Mouse (Mus musculus) heart, postnatal 25 days (tissue): Measurements from ENCODE around the gene Pcnt. TPM values are rescaled to one million over a fixed set of nuclear protein-coding genes. Genes with fewer than 3 reads are reported as not detected.
A peak's percentile ranks its signal among the peaks of the same experiment; 100 is the strongest.

Experiments used
- DNase-seq: peaks from one replicate; pipeline ENCODE4 v3.0.0; 2022; ENCODE audit warnings: low spot score
- intact Hi-C: fragments of 180-260 bp; cut with DNase I; formaldehyde crosslinking; loops from one replicate; pipeline ENCODE4 v1.15.1; 2025
- total RNA-seq, 2 experiments: library from RNA; stranded (reverse); gene quantifications; 2 replicates each; pipeline ENCODE4 v1.2.3; 2021

The Pcnt gene
- 10 to 100 TPM; 38.1 to 47.4 TPM for total RNA-seq

GRCm38 (mm10) chr10:76442178-76443088, at the start of gene Pcnt:
Gene Pcnt, minus strand, starts transcription at chr10:76442786.
- peak; percentile 96 for DNase-seq
- intact Hi-C loops = no loop called here

- no peak for DNase-seq
- intact Hi-C loops = no loop called here
These were observed 46.6 kb upstream of the Pcnt start for GRCm38 (mm10) chr10:76489205-76489604.

DNA sequence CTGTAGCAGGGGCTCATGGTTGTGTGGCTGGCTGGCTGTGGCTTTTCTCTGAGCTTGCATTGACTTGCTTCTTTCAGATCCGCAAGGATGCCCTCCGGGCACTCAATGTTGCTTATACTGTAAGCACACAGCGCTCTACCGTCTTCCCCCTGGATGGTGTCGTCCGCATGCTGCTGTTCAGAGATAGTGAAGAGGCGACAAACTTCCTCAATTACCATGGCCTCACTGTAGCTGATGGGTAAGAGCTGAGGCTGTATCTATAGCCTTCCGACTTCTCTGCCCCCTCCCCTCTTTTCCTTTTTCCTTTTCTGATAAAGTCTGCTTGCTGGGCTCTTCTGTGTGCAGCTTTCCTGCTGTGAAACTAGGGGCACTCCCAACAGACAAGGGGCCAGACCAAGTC, 45.7 kb upstream of the Pcnt start:
- intact Hi-C loops = no loop called here
- no peak for DNase-seq

- DNase-seq = no peak
These were observed 43.7 kb upstream of the Pcnt start for GRCm38 (mm10) chr10:76486302-76486701.

DNA sequence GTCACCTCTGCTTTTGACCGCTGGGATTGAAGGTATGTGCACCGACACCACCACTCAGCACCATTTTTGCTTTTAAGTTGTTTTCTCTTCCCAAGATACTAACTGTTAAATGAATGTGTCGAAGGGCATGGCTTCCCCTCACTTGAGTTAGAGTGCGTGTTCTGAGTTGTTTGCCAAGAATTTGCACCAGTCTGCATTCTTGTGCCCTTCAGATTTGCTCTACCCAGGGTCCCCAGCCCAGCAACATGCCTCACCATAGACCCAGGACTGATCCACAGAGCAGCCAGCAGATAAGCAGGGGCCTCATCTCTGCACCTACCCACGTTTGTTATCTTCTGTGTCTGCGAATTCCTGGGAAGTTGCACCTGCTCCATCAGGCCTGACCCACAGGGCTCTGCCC, 38.9 kb upstream of the Pcnt start:
- intact Hi-C loops = no loop called here
- DNase-seq = no peak

More at GRCm38 (mm10) chr10:76486302-76486701, 43.7 kb upstream of the Pcnt start:
- intact Hi-C loops = no loop called here

GRCm38 (mm10) chr10:76480851-76481250, 38.3 kb upstream of the Pcnt start:
- intact Hi-C loops = no loop called here
- no peak for DNase-seq

DNA sequence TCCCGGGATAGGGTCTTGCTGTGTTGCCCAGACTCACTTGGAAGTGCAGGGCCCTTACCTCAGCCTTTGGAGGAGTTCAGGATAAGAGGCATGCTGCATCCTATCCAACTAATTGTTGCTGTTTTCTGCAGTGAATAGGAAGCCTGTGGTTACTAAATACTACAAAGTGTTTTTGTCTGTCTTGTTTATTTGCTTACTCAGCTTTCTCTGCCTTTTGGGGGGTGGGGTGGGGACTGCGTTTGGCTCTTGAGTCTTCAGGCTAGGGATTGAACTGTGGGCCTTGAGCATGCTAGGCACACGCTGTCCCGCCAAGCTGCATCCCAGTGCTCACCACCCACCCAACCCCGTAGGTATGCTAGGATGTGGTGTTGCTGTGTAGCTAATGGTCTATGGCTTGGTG, 31.2 kb upstream of the Pcnt start:
- intact Hi-C loops = no loop called here
- no peak for DNase-seq

- DNase-seq = peak; percentile 75
- intact Hi-C loops = no loop called here
These were observed 25.9 kb upstream of the Pcnt start, which contains the start of the genes Mcm3ap and Ybey for GRCm38 (mm10) chr10:76468203-76469162. Gene Mcm3ap, plus strand, starts transcription at chr10:76468927. Gene Ybey, minus strand, starts transcription at chr10:76469114.

GRCm38 (mm10) chr10:76462721-76463120, 20.1 kb upstream of the Pcnt start:
- DNase-seq = no peak
- intact Hi-C loops = no loop called here

- DNase-seq = no peak
- intact Hi-C loops = no loop called here
These were observed 19.7 kb upstream of the Pcnt start for GRCm38 (mm10) chr10:76462312-76462711.

DNA sequence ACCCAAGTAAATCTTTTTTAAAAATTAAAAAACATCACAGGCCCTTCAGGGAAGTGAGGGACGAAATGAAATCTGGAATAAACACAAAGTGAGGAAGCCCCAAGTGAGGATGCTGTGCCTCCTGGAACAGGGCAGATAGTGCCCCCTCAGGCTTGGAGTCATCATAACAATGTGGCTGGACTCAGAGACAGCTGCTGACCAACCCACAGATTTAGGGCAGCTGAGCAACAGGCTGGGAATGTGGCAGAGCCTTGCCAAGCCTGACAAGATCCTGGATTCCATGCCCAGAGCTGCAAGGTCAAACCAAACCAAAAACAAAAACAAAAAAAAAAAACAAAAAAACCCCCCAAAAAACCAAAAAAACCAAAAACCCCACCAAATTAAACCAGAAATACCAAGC, 18.7 kb upstream of the Pcnt start:
- intact Hi-C loops = no loop called here
- no peak for DNase-seq

GRCm38 (mm10) chr10:76455289-76455688, 12.7 kb upstream of the Pcnt start:
- intact Hi-C loops = loop anchor here (1.0 kb wide), 1 partner anchor 280 kb away; no protein-coding TSS in a partner anchor
- no peak for DNase-seq

DNA sequence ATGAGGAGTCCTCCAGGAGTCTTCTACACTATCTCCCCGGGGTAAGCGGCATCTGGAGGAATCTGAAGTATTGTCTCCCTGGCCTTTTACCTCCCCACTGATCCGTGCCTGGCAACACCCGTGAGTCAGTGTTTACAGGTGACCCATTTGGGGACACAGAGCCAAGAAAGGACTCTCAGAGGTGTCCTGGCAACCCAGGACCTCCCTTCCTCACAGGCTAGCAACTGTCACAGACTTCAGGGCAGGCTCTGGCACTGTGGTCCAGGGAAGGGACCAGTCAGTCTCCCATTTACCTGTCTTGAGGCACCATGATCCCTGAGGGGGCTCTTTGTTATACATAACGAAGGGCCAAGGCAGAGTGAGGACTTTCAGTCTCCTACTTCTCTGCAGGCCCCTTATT, 6.3 kb upstream of the Pcnt start, which contains the start of gene 2610028H24Rik:
Gene 2610028H24Rik, plus strand, starts transcription at position 231 of the 400 bp plus-strand sequence.
- DNase-seq = no peak

DNA sequence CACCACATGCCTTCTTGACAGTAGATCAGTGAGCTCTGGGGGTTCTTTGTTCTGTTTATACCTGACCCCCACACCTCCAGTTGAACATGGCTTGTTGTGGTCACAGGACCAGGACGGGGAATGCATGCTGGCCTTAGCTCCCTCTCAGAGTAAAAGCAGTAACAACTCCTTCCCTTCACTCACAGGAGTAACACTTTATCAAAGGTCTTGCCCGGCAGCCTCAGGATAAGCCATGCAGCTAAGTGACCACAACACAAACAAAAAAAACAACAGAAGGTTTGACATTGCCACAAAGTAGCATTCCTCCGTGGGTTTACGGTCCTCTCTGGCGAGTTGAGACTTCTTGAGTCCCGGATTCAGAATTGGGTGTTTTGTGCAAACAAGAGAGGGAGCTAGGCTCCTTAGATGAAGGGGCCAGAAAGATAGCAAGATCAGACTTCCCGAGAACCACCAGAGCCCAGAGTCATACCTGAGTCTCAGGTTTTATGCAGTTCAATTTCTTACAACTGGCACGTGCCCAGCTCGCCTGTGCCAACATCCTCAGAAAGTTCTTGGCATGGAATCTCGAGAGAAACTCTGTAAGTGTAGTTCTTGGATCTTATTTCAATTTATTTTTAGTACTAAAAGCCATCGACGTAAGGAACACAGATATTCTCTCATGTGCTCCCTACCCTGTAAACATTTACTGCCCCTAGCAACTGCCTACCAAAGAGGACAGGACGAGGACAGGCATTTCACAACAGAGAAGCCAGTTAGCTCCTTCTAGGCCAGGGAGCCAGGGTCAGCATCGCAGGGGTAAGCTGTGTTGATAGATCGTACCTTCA, 5.0 kb upstream of the Pcnt start:
- intact Hi-C loops = no loop called here
- DNase-seq = peak; percentile 10

More for the DNA sequence above, 6.3 kb upstream of the Pcnt start, which contains the start of gene 2610028H24Rik:
- intact Hi-C loops = no loop called here

- no peak for DNase-seq
- intact Hi-C loops = no loop called here
These were observed 3.6 kb upstream of the Pcnt start for GRCm38 (mm10) chr10:76445996-76446681.

DNA sequence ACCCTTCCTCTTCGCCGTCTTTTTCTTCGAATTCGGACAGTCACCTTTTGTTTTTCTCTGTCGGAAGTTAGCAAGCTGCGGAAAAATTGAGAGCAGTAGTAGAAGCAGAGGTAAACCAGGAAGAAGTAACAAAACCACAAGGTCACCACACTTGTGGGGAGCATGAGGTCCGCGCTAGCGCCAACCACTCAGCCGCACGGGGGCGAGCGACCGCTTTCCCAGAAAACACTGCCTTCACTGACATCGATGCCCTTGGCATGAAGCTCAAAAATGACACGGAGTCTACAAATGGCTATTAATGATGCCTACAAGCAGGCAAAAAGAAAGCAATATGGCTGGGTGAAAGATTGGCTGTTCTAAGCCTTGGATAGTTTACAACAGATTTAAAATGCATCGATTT, 2.3 kb downstream of the Pcnt start, which contains the start of gene AC141477.1:
Gene AC141477.1, minus strand, starts transcription at position 164 of the 400 bp plus-strand sequence.
- DNase-seq = no peak
- intact Hi-C loops = no loop called here

DNA sequence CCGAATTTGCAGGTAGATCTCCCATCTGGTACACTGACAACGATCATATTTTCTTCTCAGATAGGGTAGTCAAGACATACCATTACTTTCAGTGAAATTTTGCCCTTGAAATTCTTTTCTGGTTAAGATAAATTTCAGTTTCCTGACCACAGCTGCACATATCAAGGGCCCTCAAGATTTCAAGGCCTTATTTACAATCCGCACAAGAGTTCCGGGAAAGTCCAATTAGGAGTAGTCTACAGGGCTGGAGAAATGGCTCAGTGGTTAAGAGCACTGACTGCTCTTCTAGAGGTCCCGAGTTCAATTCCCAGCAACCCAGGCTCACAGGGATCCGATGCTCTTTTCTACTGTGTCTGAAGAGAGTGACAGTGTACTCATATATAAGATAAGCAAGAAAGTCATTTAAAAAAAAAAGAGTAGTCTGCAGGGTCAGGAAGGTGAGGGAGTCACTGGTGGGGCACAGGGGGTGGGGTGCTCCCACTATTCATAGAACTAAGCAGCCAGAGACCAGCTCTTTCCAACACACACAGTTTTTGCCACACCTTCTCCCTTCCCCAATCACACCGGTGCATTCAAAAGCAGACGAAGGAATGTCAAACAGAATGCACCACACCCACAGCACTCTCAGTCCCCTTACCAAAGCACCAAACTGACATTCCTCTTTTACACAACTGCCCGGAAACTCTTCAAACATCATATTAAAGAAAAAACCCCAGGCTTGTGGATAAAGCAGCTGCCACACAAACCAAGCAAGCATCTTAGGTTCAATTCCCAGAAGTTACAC, 3.3 kb downstream of the Pcnt start:
- no peak for DNase-seq
- intact Hi-C loops = loop anchor here (5.0 kb wide), 1 partner anchor 97 kb away; no protein-coding TSS in a partner anchor

GRCm38 (mm10) chr10:76433925-76434324, 8.7 kb downstream of the Pcnt start:
- intact Hi-C loops = no loop called here
- DNase-seq = no peak
